In genomic region chr19:59687681-59688080, GRCm38 (mm10) we compare ENCODE assay signal across 28 mouse cellular contexts.
A peak's percentile ranks its signal among the peaks of the same experiment; 100 is the strongest.
DNase-seq lines count a peak whose midpoint lies in the region; ATAC-seq and TF ChIP-seq lines count a peak whose summit lies in the region.
"Had no signal": no experiment of that assay in that cellular context is flagged by ENCODE, and none has a peak within 500 bp of the region (broad histone marks: within the 10 kb centered on the region; RNA-seq: fewer than 3 reads in every experiment).

No protein-coding gene starts in this region.

- H3K4me2 ChIP-seq in midbrain, embryonic 11.5 days: no peak overlapping the region
- H3K4me2 ChIP-seq in midbrain, postnatal 0 days (ENCODE audit: low read depth, low read length, poor library complexity, severe bottlenecking): no peak overlapping the region
- no peak overlapping the region for H3K4me2 ChIP-seq in kidney, embryonic 14.5 days (replicated peaks; ENCODE audit: low read depth, low read length)
- H3K4me2 ChIP-seq: embryonic facial prominence, embryonic 15.5 days; forebrain, embryonic 12.5 days; heart, embryonic 15.5 days; limb, embryonic 12.5 days; liver, embryonic 15.5 days; lung, embryonic 14.5 days; neural tube, embryonic 12.5 days had no signal

- DNase-seq in midbrain, embryonic 11.5 days (ENCODE audit: low spot score, missing footprints): peak; percentile 39
- DNase-seq in midbrain, postnatal 0 days (ENCODE audit: low spot score): no peak
- peak; percentile 52 for DNase-seq in kidney, postnatal 14 days
- DNase-seq in cerebellum, adult 11-12 months: no peak
- no peak for DNase-seq in layer of hippocampus, postnatal 14 days (ENCODE audit: low spot score in 2 of 2)
- DNase-seq: adrenal gland, postnatal 36 days; cerebellum, adult 2 months; cerebellum, postnatal 25 days; gastrocnemius, postnatal 10 days; lung, embryonic 14.5 days; lung, postnatal 14 days; right cerebral cortex, adult 18-20 months; thymus, adult 2 months; thymus, postnatal 36 days had no signal

- WGBS in midbrain, embryonic 11.5 days: 87% methylated on average over 1 of the region's 1 CpGs
- 90% methylated on average over 1 of the region's 1 CpGs for WGBS in midbrain, postnatal 0 days
- WGBS in kidney, embryonic 14.5 days: 73% methylated on average over 1 of the region's 1 CpGs

- H3K4me1 ChIP-seq in midbrain, embryonic 11.5 days (ENCODE audit: control insufficient read depth, insufficient read depth, low read length): no peaks in the 10 kb centered on the region
- H3K4me1 ChIP-seq in midbrain, postnatal 0 days (ENCODE audit: insufficient read depth, low read length): no peaks in the 10 kb centered on the region
- H3K4me1 ChIP-seq in kidney, embryonic 14.5 days (ENCODE audit: control insufficient read depth, insufficient read depth, low read length): peaks cover 20% of the 10 kb centered on the region
- H3K4me1 ChIP-seq: embryonic facial prominence, embryonic 15.5 days; heart, embryonic 15.5 days; liver, embryonic 15.5 days had no signal

- H3K27ac ChIP-seq in midbrain, embryonic 11.5 days (ENCODE audit: low read depth, low read length): no peak overlapping the region
- H3K27ac ChIP-seq in midbrain, postnatal 0 days (ENCODE audit: low read depth, low read length): no peak overlapping the region
- peak overlapping the region; percentile 57; the same call in 1 of the 2 replicates for H3K27ac ChIP-seq in kidney, embryonic 14.5 days (ENCODE audit: low read depth, low read length)
- H3K27ac ChIP-seq: embryonic facial prominence, embryonic 10.5 days; embryonic facial prominence, embryonic 15.5 days; forebrain, embryonic 12.5 days; heart, embryonic 15.5 days; liver, embryonic 15.5 days; midbrain, embryonic 10.5 days; neural tube, embryonic 12.5 days had no signal

- no peak overlapping the region for H3K9ac ChIP-seq in midbrain, embryonic 11.5 days (ENCODE audit: low read length)
- H3K9ac ChIP-seq in midbrain, postnatal 0 days (replicated peaks; ENCODE audit: low read length, poor library complexity, severe bottlenecking): no peak overlapping the region
- no peak overlapping the region for H3K9ac ChIP-seq in kidney, embryonic 14.5 days (ENCODE audit: low read depth, low read length)
- H3K9ac ChIP-seq: embryonic facial prominence, embryonic 15.5 days; forebrain, embryonic 12.5 days; heart, embryonic 15.5 days; limb, embryonic 12.5 days; liver, embryonic 15.5 days; lung, embryonic 14.5 days; neural tube, embryonic 12.5 days had no signal

- no peak for ATAC-seq in midbrain, embryonic 11.5 days (ENCODE audit: low FRiP score)
- ATAC-seq in midbrain, postnatal 0 days (ENCODE audit: low FRiP score): no peak
- ATAC-seq in kidney, embryonic 14.5 days (ENCODE audit: low FRiP score, low TSS enrichment): no peak
- no peak for ATAC-seq in activated CD4-positive, CD25-positive, alpha-beta regulatory T cell, adult 4 months
- ATAC-seq: CD4-positive, CD25-positive, alpha-beta regulatory T cell, adult 4 months; hindbrain, embryonic 16.5 days; midbrain, embryonic 16.5 days had no signal

- no peaks in the 10 kb centered on the region for H3K36me3 ChIP-seq in midbrain, embryonic 11.5 days (ENCODE audit: control insufficient read depth, insufficient read depth, low read length)
- H3K36me3 ChIP-seq in midbrain, postnatal 0 days (ENCODE audit: insufficient read depth, low read length): no peaks in the 10 kb centered on the region
- H3K36me3 ChIP-seq in kidney, embryonic 14.5 days (ENCODE audit: control insufficient read depth, insufficient read depth, low read length): no peaks in the 10 kb centered on the region
- H3K36me3 ChIP-seq: embryonic facial prominence, embryonic 10.5 days; embryonic facial prominence, embryonic 15.5 days; forebrain, embryonic 12.5 days; heart, embryonic 15.5 days; limb, embryonic 12.5 days; liver, embryonic 15.5 days; midbrain, embryonic 10.5 days; neural tube, embryonic 12.5 days had no signal

- H3K27me3 ChIP-seq in midbrain, embryonic 11.5 days (ENCODE audit: control insufficient read depth, insufficient read depth, low read length): no peaks in the 10 kb centered on the region
- H3K27me3 ChIP-seq in midbrain, postnatal 0 days (ENCODE audit: insufficient read depth, low read length): no peaks in the 10 kb centered on the region
- H3K27me3 ChIP-seq in kidney, embryonic 14.5 days (ENCODE audit: control insufficient read depth, insufficient read depth, low read length): no peaks in the 10 kb centered on the region
- H3K27me3 ChIP-seq: embryonic facial prominence, embryonic 15.5 days; forebrain, embryonic 12.5 days; heart, embryonic 15.5 days; liver, embryonic 15.5 days; neural tube, embryonic 12.5 days had no signal

- no peak overlapping the region for H3K4me3 ChIP-seq in midbrain, embryonic 11.5 days (ENCODE audit: low read depth, low read length)
- H3K4me3 ChIP-seq in midbrain, postnatal 0 days (ENCODE audit: low read depth, low read length): no peak overlapping the region
- no peak overlapping the region for H3K4me3 ChIP-seq in kidney, embryonic 14.5 days (ENCODE audit: low read length)
- H3K4me3 ChIP-seq: embryonic facial prominence, embryonic 10.5 days; embryonic facial prominence, embryonic 15.5 days; forebrain, embryonic 12.5 days; heart, embryonic 15.5 days; limb, embryonic 12.5 days; liver, embryonic 15.5 days; midbrain, embryonic 10.5 days; myocyte; neural tube, embryonic 12.5 days had no signal

- TF ChIP-seq CTCF in midbrain, postnatal 0 days (IDR thresholded peaks at IDR 0.05): no peak

- no peaks in the 10 kb centered on the region for H3K9me3 ChIP-seq in midbrain, embryonic 11.5 days (ENCODE audit: control insufficient read depth, low read length)
- no peaks in the 10 kb centered on the region for H3K9me3 ChIP-seq in midbrain, postnatal 0 days (ENCODE audit: low read length)
- no peaks in the 10 kb centered on the region for H3K9me3 ChIP-seq in kidney, embryonic 14.5 days (ENCODE audit: control insufficient read depth, low read length)
- H3K9me3 ChIP-seq: embryonic facial prominence, embryonic 10.5 days; embryonic facial prominence, embryonic 15.5 days; forebrain, embryonic 12.5 days; heart, embryonic 15.5 days; limb, embryonic 12.5 days; liver, embryonic 15.5 days; midbrain, embryonic 10.5 days; neural tube, embryonic 12.5 days had no signal

Comparison
In these comparisons a context has a peak if more than half of its experiments do, and no peak if none do; other contexts are left out.
1. DNase-seq: peak in midbrain, embryonic 11.5 days (single experiment) and kidney, postnatal 14 days (single experiment); none in midbrain, postnatal 0 days (single experiment), cerebellum, adult 11-12 months (single experiment) and layer of hippocampus, postnatal 14 days (0 of 2).